Mouse (Mus musculus) heart, embryonic 14.5 days (tissue): Measurements from ENCODE around the gene Zbtb12. TPM values are rescaled to one million over a fixed set of nuclear protein-coding genes. Genes with fewer than 3 reads are reported as not detected.

Source experiments
- ATAC-seq: fragments of 200-750 bp; cut with Nextera tagmentation; 2 replicates; pipeline ENCODE4 v1.8.0; 2017; ENCODE audit warnings: low read depth, moderate TSS enrichment; ENCODE audit not compliant: insufficient number of reproducible peaks, insufficient read depth, low FRiP score
- H3K27ac ChIP-seq, 2 experiments: fragments of 200-500 bp in 1 of 2; fragments of 300-500 bp in 1 of 2; sonication (generic) in 1 of 2; replicated peaks in 1 of 2; 2 replicates each; pipeline ENCODE4 v1.5.1; 2012 to 2014; ENCODE audit warnings: low read depth in 2 of 2, low read length in 2 of 2, control low read depth in 1 of 2, mild to moderate bottlenecking in 1 of 2, mixed read lengths in 1 of 2; ENCODE audit not compliant: control insufficient read depth in 1 of 2, insufficient read depth in 1 of 2
- H3K27me3 ChIP-seq: fragments of 300-500 bp; sonication (generic); 2 replicates; pipeline ENCODE4 v1.6.1; 2014; ENCODE audit warnings: mild to moderate bottlenecking, low read length, control low read depth; ENCODE audit not compliant: control insufficient read depth, insufficient read depth
- H3K36me3 ChIP-seq: fragments of 300-500 bp; sonication (generic); 2 replicates; pipeline ENCODE4 v1.6.1; 2014; ENCODE audit warnings: mild to moderate bottlenecking, control low read depth, low read length, mixed read lengths; ENCODE audit not compliant: control insufficient read depth, insufficient read depth
- H3K4me1 ChIP-seq, 2 experiments: fragments of 200-500 bp in 1 of 2; fragments of 300-500 bp in 1 of 2; sonication (generic) in 1 of 2; 2 replicates each; pipeline ENCODE4 v1.6.1; 2012 to 2014; ENCODE audit warnings: low read length in 2 of 2, control low read depth in 1 of 2, mixed read lengths in 1 of 2; ENCODE audit not compliant: control insufficient read depth in 2 of 2, insufficient read depth in 2 of 2
- H3K4me2 ChIP-seq: fragments of 300-500 bp; sonication (generic); 2 replicates; pipeline ENCODE4 v1.6.1; 2014; ENCODE audit warnings: mild to moderate bottlenecking, low read length
- H3K4me3 ChIP-seq, 2 experiments: fragments of 200-500 bp in 1 of 2; fragments of 300-500 bp in 1 of 2; sonication (generic) in 1 of 2; 2 replicates each; pipeline ENCODE4 v1.5.1; 2012 to 2014; ENCODE audit warnings: low read length in 2 of 2, mild to moderate bottlenecking in 2 of 2, control low read depth in 1 of 2, low read depth in 1 of 2, moderate library complexity in 1 of 2; ENCODE audit not compliant: control insufficient read depth in 1 of 2, insufficient read depth in 1 of 2
- H3K9ac ChIP-seq: fragments of 300-500 bp; sonication (generic); 2 replicates; pipeline ENCODE4 v1.6.1; 2014; ENCODE audit warnings: mild to moderate bottlenecking, low read length
- H3K9me3 ChIP-seq: fragments of 300-500 bp; sonication (generic); 2 replicates; pipeline ENCODE4 v1.6.1; 2016; ENCODE audit warnings: low read length, control low read depth; ENCODE audit not compliant: control insufficient read depth
- WGBS: fragments of 180-500 bp; shearing (Covaris S2); extraction: QIAGEN DNeasy Blood & Tissue Kit; methylation state at CpG from one replicate; pipeline ENCODE4 v1.1.7; 2014; 5-methylcytosine and 5-hydroxymethylcytosine counted together
- polyA plus RNA-seq: library from polyadenylated mRNA; unstranded; fragments of >200 nt; fragmentation: Nextera tagmentation; extraction: Ambion mirVana; gene quantifications from 2 replicates; pipeline ENCODE4 v1.2.1, GENCODE M21; 2014

The Zbtb12 gene
- polyA plus RNA-seq, 1 experiment from 2014 or later = 0.53 TPM

DNA sequence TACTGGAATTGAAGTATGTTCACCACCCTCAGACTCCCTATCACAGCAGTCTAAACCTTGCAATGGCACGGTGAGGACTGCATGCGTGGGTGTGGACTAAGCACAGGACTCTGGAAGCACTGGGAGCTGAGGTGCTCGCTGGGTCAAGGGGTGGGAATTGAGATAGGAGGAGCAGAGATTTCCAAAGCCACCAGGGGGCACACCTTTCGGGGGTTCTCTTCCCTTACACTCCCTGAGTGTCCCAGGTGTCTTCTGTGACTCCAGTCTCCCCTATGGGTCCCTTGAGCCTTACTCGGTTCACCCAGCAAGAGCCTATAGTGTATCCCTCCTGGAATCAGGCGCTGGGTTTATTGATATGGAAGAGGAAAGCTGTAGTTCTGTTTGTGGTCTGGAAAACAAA, 43.7 kb downstream of the Zbtb12 start:
- Histone ChIP-seq H3K36me3 (no peaks in the 10 kb centered on the region), H3K27me3 (no peaks in the 10 kb centered on the region), H3K9me3 (no peaks in the 10 kb centered on the region), H3K4me2 (no peak overlapping the region), H3K4me3 (no peak overlapping the region), H3K27ac (no peak overlapping the region), H3K4me1 (no peaks in the 10 kb centered on the region), H3K9ac (no peak overlapping the region)
- no peak for ATAC-seq
- WGBS = 48% methylated on average over 6 of the region's 6 CpGs

DNA sequence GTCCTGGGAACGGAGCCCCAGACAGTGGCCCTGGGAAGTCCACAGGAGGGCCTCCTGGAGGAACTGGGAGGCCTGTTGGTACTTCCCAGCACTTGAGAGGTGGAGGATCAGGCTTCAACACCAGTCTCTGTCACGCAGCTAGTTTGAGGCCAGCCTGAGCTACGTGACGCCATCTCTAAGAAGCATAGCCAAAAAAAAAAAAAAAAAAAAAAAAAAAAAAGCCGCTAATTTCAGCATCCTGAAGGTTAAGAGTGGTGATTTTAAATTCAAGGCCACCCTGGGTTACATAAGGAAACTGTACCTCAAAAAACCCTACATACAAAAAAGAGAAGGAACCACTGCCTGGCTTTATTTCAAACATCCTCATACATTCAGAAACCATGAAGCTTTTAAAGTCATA, 45.0 kb downstream of the Zbtb12 start:
- no peak overlapping the region for H3K9ac ChIP-seq
- WGBS = 59% methylated on average over 5 of the region's 5 CpGs
- no peak for ATAC-seq
- no peak overlapping the region for H3K4me2 ChIP-seq
- H3K4me1 ChIP-seq = peaks cover 0 to 2% of the 10 kb centered on the region in 2 experiments; a peak in 1 of 4 replicates
- no peaks in the 10 kb centered on the region for H3K9me3 ChIP-seq
- H3K36me3 ChIP-seq = no peaks in the 10 kb centered on the region
- H3K4me3 ChIP-seq = no peak overlapping the region
- H3K27me3 ChIP-seq = no peaks in the 10 kb centered on the region
- no peak overlapping the region for H3K27ac ChIP-seq

DNA sequence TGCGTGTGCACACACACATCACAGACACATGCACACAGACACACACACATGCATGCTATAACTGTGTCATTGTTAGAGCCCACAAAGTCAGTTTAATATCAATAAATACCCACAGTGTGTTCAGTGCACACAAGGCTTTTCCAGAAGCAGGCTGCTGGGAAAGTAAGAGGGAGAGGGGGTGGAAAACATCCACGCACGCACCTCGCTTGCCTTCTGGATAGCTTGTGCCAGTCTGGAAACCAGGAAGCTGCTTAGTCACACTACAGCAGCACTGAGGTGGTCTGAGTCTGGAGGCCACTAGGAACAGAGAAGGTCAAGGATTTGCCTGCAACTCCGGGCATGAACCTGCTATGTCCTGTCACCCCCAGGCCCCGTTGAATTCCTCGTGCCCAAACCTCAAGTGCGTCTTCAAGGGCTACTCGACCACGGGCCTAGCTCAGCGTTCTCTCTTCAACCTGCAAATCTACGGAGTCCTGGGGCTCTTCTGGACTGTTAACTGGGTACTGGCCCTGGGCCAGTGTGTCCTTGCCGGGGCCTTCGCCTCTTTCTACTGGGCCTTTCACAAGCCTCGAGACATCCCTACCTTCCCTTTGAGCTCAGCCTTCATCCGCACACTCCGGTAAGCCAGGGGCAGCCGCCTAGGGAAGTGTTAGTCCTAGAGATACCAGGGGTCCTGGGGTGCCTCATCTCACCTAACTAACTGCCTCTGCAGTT, 48.2 kb downstream of the Zbtb12 start:
- Histone ChIP-seq H3K4me2 (no peak overlapping the region), H3K36me3 (0 out of 2 replicates have a peak, but pooled peaks cover under 1% of the 10 kb centered on the region), H3K4me1 (peaks cover 8 to 10% of the 10 kb centered on the region in 2 experiments; a peak in 3 of 4 replicates), H3K27me3 (no peaks in the 10 kb centered on the region), H3K9ac (no peak overlapping the region), H3K27ac (no peak overlapping the region), H3K9me3 (no peaks in the 10 kb centered on the region), H3K4me3 (no peak overlapping the region)
- 75% methylated on average over 18 of the region's 18 CpGs for WGBS
- ATAC-seq = no peak

DNA sequence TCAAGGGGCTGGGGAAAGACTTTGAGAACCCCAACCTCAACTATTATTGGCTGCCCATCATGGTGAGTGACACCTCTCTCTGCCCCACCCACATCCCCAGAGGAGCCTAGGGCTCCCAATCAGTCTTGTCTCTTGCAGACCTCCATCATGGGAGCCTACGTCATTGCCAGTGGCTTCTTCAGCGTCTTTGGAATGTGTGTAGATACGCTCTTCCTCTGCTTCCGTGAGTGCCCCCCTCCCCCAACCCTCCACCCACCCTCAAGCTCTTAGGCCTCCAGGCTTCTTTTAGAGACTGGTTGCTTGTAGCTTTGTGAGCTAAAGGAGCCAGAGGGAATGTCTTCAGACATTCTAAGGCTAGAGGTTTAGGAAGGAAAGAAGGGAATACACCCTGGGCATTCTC, 49.6 kb downstream of the Zbtb12 start:
- Histone ChIP-seq H3K9ac (no peak overlapping the region), H3K4me2 (no peak overlapping the region), H3K4me1 (peaks cover 8 to 10% of the 10 kb centered on the region in 2 experiments; a peak in 3 of 4 replicates), H3K27me3 (no peaks in the 10 kb centered on the region), H3K27ac (no peak overlapping the region), H3K36me3 (0 out of 2 replicates have a peak, but pooled peaks cover 6% of the 10 kb centered on the region), H3K9me3 (no peaks in the 10 kb centered on the region), H3K4me3 (no peak overlapping the region)
- ATAC-seq = no peak
- 31% methylated on average over 4 of the region's 4 CpGs for WGBS

DNA sequence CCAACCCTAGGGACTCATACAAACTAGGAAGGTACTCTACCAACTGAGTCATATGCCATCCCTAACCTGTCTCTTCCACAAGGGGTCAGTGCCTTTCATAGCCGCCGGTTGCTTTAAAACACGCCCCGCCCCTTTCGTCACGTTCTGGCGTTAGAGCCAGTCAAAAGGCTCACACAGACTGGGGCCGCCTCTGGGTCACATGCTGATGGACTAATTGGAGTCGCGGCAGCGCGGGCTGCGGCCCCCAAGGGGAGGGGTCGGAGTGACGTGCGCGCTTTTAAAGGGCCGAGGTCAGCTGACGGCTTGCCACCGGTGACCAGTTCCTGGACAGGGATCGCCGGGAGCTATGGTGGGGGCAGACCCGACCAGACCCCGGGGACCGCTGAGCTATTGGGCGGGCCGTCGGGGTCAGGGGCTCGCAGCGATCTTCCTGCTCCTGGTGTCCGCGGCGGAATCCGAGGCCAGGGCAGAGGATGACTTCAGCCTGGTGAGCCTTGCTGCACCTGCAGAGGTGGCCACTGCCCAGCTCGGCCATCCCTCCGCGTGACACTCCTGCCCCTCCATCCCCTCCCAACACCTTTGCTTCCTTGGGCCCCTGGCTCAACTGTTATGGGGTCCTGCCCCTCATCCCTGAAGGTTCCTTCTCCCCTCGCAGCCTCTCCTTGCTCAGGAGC, 51.9 kb downstream of the Zbtb12 start, which contains the start of gene Neu1:
Neu1 (plus strand) TSS at position 193 of the 674 bp plus-strand sequence.
- peaks cover 21% of the 10 kb centered on the region for H3K36me3 ChIP-seq
- no peaks in the 10 kb centered on the region for H3K27me3 ChIP-seq
- H3K4me1 ChIP-seq = peaks cover 8 to 10% of the 10 kb centered on the region in 2 experiments; a peak in 3 of 4 replicates
- peak within 1 kb of the TSS; percentile 77 to 84 for H3K4me3 ChIP-seq
- WGBS = under 1% methylated on average over 38 of the region's 38 CpGs
- peak within 1 kb of the TSS; percentile 89 for H3K9ac ChIP-seq
- peak within 1 kb of the TSS; percentile 99 for H3K4me2 ChIP-seq
- H3K27ac ChIP-seq = peak within 1 kb of the TSS; percentile 40 to 53; a peak in 3 of 4 replicates
- H3K9me3 ChIP-seq = no peaks in the 10 kb centered on the region
- peak; percentile 97 for ATAC-seq

DNA sequence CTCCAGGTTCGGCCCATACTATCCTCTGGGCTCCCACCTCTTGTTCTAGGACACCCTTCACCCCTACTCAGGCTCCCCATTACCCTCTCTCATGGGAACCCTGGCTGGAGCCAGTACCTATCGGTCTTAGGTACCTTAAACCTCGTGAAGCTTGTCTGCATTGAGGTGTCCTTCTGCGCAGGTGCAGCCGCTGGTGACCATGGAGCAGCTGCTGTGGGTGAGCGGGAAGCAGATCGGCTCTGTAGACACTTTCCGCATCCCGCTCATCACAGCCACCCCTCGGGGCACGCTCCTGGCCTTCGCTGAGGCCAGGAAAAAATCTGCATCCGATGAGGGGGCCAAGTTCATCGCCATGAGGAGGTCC, 52.4 kb downstream of the Zbtb12 start:
- peaks cover 8 to 10% of the 10 kb centered on the region in 2 experiments; a peak in 3 of 4 replicates for H3K4me1 ChIP-seq
- H3K36me3 ChIP-seq = peaks cover 21% of the 10 kb centered on the region
- peak overlapping the region in 1 of 2 experiments; percentile 53; a peak in 2 of 4 replicates for H3K27ac ChIP-seq
- H3K9me3 ChIP-seq = no peaks in the 10 kb centered on the region
- peak overlapping the region; percentile 99 for H3K4me2 ChIP-seq
- H3K9ac ChIP-seq = peak overlapping the region; percentile 89
- H3K4me3 ChIP-seq = peak overlapping the region; percentile 77 to 84
- WGBS = 9% methylated on average over 14 of the region's 14 CpGs
- H3K27me3 ChIP-seq = no peaks in the 10 kb centered on the region
- no peak for ATAC-seq

DNA sequence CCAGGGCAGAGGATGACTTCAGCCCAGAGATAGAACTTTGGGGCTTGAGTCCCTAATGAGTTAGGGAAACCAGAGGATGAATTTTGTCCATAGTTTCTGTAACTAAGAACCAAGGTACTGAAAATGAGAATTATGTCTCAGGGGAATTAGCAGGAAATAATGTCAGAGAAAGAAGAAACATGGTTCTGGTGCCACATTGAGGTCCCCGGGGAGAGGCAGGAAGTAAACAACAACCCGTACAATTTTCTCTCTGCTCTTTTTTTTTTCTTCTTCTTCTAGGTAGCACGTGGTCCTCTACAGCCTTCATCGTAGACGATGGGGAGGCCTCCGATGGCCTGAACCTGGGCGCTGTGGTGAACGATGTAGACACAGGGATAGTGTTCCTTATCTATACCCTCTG, 53.0 kb downstream of the Zbtb12 start:
- Histone ChIP-seq H3K4me1 (peaks cover 8 to 10% of the 10 kb centered on the region in 2 experiments; a peak in 3 of 4 replicates), H3K27ac (no peak overlapping the region), H3K4me2 (peak overlapping the region; percentile 99), H3K27me3 (no peaks in the 10 kb centered on the region), H3K4me3 (peak overlapping the region; percentile 77 to 84; a peak in 2 of 4 replicates), H3K36me3 (peaks cover 21% of the 10 kb centered on the region), H3K9me3 (no peaks in the 10 kb centered on the region), H3K9ac (peak overlapping the region; percentile 89)
- ATAC-seq = no peak
- 78% methylated on average over 8 of the region's 8 CpGs for WGBS
